ENCODE assay signal across 9 mouse cellular contexts in the genomic region with DNA sequence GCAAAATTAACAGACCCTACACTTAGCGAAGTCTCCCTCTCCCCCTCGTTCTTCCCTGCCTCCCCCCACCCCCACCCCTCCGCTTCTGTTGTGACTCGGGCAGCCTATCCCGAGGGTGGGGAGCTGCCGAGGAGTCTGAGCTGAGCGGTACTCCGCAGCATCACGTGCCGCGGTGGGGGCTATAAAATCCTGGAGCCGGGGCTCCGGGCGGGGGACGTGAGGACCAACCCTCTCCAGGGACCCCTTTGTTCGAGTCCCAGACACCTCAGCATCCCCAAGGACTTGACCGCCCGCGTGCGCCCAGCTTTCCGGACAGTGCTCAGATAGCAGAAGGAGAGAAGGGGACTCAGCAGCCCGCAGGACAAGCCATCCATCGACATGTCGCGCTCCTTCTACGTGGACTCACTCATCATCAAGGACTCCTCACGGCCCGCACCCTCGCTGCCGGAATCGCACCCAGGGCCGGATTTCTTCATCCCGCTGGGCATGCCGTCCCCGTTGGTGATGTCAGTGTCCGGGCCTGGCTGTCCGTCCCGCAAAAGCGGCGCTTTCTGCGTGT. TPM values are rescaled to one million over a fixed set of nuclear protein-coding genes. Genes with fewer than 3 reads are reported as not detected.
DNase-seq lines count a peak whose midpoint lies in the region; ATAC-seq and TF ChIP-seq lines count a peak whose summit lies in the region.
"Had no signal": no experiment of that assay in that cellular context is flagged by ENCODE, and none has a peak within 500 bp of the region (broad histone marks: within the 10 kb centered on the region; RNA-seq: fewer than 3 reads in every experiment).

A gene (plus strand): TSS at position 219 of the 559 bp plus-strand sequence.

- H3K9ac ChIP-seq in embryonic facial prominence, embryonic 13.5 days = peak within 1 kb of the TSS; percentile 27; the same call in 1 of the 2 replicates
- no peak within 1 kb of the TSS for H3K9ac ChIP-seq in intestine, embryonic 16.5 days (ENCODE audit: low read depth, low read length)
- H3K9ac ChIP-seq in neural tube, embryonic 15.5 days (replicated peaks) = no peak within 1 kb of the TSS
- no peak within 1 kb of the TSS for H3K9ac ChIP-seq in lung, postnatal 0 days (replicated peaks; ENCODE audit: low read depth)

- no peak for TF ChIP-seq EP300 in lung, postnatal 0 days (IDR thresholded peaks at IDR 0.05)

- ATAC-seq in embryonic facial prominence, embryonic 13.5 days (ENCODE audit: insufficient number of reproducible peaks, insufficient read depth, low FRiP score, low TSS enrichment, low read depth) = no peak
- 0 out of 2 replicates have a peak, but pooled peaks have one; percentile 16 for ATAC-seq in intestine, embryonic 16.5 days
- ATAC-seq in neural tube, embryonic 15.5 days (ENCODE audit: low FRiP score) = no peak
- ATAC-seq in lung, postnatal 0 days = no peak

- peaks cover 28% of the 10 kb centered on the region for H3K4me1 ChIP-seq in embryonic facial prominence, embryonic 13.5 days
- H3K4me1 ChIP-seq in intestine, embryonic 16.5 days (ENCODE audit: control insufficient read depth, insufficient read depth, low read length) = peaks cover 11% of the 10 kb centered on the region
- H3K4me1 ChIP-seq in neural tube, embryonic 15.5 days = peaks cover 37% of the 10 kb centered on the region
- peaks cover 4% of the 10 kb centered on the region; the same call in 1 of the 2 replicates for H3K4me1 ChIP-seq in lung, postnatal 0 days (ENCODE audit: insufficient read depth, low read depth, low read length)

- H3K27me3 ChIP-seq in embryonic facial prominence, embryonic 13.5 days = peaks cover 99% of the 10 kb centered on the region
- H3K27me3 ChIP-seq in intestine, embryonic 16.5 days (replicated peaks; ENCODE audit: control insufficient read depth, insufficient read depth, low read length) = peaks cover 92% of the 10 kb centered on the region
- peaks cover 96% of the 10 kb centered on the region for H3K27me3 ChIP-seq in neural tube, embryonic 15.5 days (replicated peaks)
- peaks cover 82% of the 10 kb centered on the region for H3K27me3 ChIP-seq in lung, postnatal 0 days (replicated peaks; ENCODE audit: insufficient read depth, low read length)

- H3K4me2 ChIP-seq in embryonic facial prominence, embryonic 13.5 days = peak within 1 kb of the TSS; percentile 56
- H3K4me2 ChIP-seq in intestine, embryonic 16.5 days (ENCODE audit: low read depth, low read length) = 0 out of 2 replicates have a peak within 1 kb of the TSS, but pooled peaks have one; percentile 22
- H3K4me2 ChIP-seq in neural tube, embryonic 15.5 days = peak within 1 kb of the TSS; percentile 64
- no peak within 1 kb of the TSS for H3K4me2 ChIP-seq in lung, postnatal 0 days (replicated peaks; ENCODE audit: low read depth, low read length)

- WGBS in embryonic facial prominence, embryonic 13.5 days = 1% methylated on average over 41 of the region's 41 CpGs
- under 1% methylated on average over 41 of the region's 41 CpGs for WGBS in intestine, embryonic 16.5 days
- WGBS in neural tube, embryonic 15.5 days = under 1% methylated on average over 41 of the region's 41 CpGs
- 2% methylated on average over 41 of the region's 41 CpGs for WGBS in lung, postnatal 0 days

- no peaks in the 10 kb centered on the region for H3K9me3 ChIP-seq in embryonic facial prominence, embryonic 13.5 days
- H3K9me3 ChIP-seq in intestine, embryonic 16.5 days (ENCODE audit: control insufficient read depth, low read length) = no peaks in the 10 kb centered on the region
- H3K9me3 ChIP-seq in neural tube, embryonic 15.5 days (replicated peaks) = no peaks in the 10 kb centered on the region
- no peaks in the 10 kb centered on the region for H3K9me3 ChIP-seq in lung, postnatal 0 days (ENCODE audit: low read length)

- H3K36me3 ChIP-seq in embryonic facial prominence, embryonic 13.5 days = no peaks in the 10 kb centered on the region
- H3K36me3 ChIP-seq in intestine, embryonic 16.5 days (ENCODE audit: control insufficient read depth, insufficient read depth, low read length) = no peaks in the 10 kb centered on the region
- no peaks in the 10 kb centered on the region for H3K36me3 ChIP-seq in neural tube, embryonic 15.5 days
- H3K36me3 ChIP-seq in lung, postnatal 0 days (ENCODE audit: insufficient read depth, low read length) = no peaks in the 10 kb centered on the region

- H3K27ac ChIP-seq in left cerebral cortex, adult 2 months = no peak within 1 kb of the TSS
- H3K27ac ChIP-seq in embryonic facial prominence, embryonic 13.5 days = no peak within 1 kb of the TSS
- H3K27ac ChIP-seq in intestine, embryonic 16.5 days (ENCODE audit: low read length) = no peak within 1 kb of the TSS
- H3K27ac ChIP-seq in neural tube, embryonic 15.5 days (replicated peaks) = no peak within 1 kb of the TSS
- no peak within 1 kb of the TSS for H3K27ac ChIP-seq in lung, postnatal 0 days (ENCODE audit: low read length)

- no peak for DNase-seq in left cerebral cortex, adult 2 months (ENCODE audit: extremely low spot score in 1 of 2, low spot score in 2 of 2)
- no peak for DNase-seq in left cerebral cortex, adult 18-20 months (ENCODE audit: low spot score in 2 of 2)
- no peak for DNase-seq in adrenal gland, adult 18-20 months (ENCODE audit: low spot score in 2 of 2)
- no peak for DNase-seq in adrenal gland, adult (ENCODE audit: inconsistent age in 2 of 2, low spot score in 1 of 2)
- no peak for DNase-seq in lung, postnatal 0 days (ENCODE audit: low spot score)
- DNase-seq: layer of hippocampus, postnatal 36 days had no signal

- intact Hi-C loops in left cerebral cortex, adult 2 months (cut with DNase I) = no loop called here

- peak within 1 kb of the TSS; percentile 23; the same call in 1 of the 2 replicates for H3K4me3 ChIP-seq in left cerebral cortex, adult 2 months
- H3K4me3 ChIP-seq in embryonic facial prominence, embryonic 13.5 days = peak within 1 kb of the TSS; percentile 33
- peak within 1 kb of the TSS; percentile 12; the same call in 1 of the 2 replicates for H3K4me3 ChIP-seq in intestine, embryonic 16.5 days (ENCODE audit: low read length)
- peak within 1 kb of the TSS; percentile 35 for H3K4me3 ChIP-seq in neural tube, embryonic 15.5 days (replicated peaks)
- H3K4me3 ChIP-seq in lung, postnatal 0 days (ENCODE audit: low read depth, low read length) = no peak within 1 kb of the TSS

- TF ChIP-seq CTCF in left cerebral cortex, adult 2 months (IDR thresholded peaks at IDR 0.05) = no peak
- no peak for TF ChIP-seq CTCF in lung, postnatal 0 days (IDR thresholded peaks at IDR 0.05)

RNA-seq across cellular contexts. Expression of the gene that starts here (rescaled TPM):
- total RNA-seq in left cerebral cortex, adult 2 months (2021) = under 1 TPM in 1 of 2 experiments, not detected in 1; 0.28 TPM
- under 1 TPM in 1 of 2 experiments, not detected in 1; 0.33 TPM for total RNA-seq in left cerebral cortex, adult 18-20 months (2021)
- polyA plus RNA-seq in embryonic facial prominence, embryonic 13.5 days (2015; fragmentation: Nextera tagmentation; extraction: Ambion mirVana) = not detected in 2 replicates
- not detected in 2 replicates for polyA plus RNA-seq in intestine, embryonic 16.5 days (2015; fragmentation: Nextera tagmentation; extraction: Ambion mirVana)
- polyA plus RNA-seq in neural tube, embryonic 15.5 days (2015; fragmentation: Nextera tagmentation; extraction: Ambion mirVana) = 0.20 TPM in 1 of 2 replicates, not detected in the other
- total RNA-seq in adrenal gland, adult 18-20 months (2021) = not detected
- not detected in 2 replicates for polyA plus RNA-seq in lung, postnatal 0 days (2015; fragmentation: Nextera tagmentation; extraction: Ambion mirVana)

Comparison
In these comparisons a context has a peak if more than half of its experiments do, and no peak if none do; other contexts are left out.
1. Peak in ATAC-seq, H3K4me3 ChIP-seq and H3K4me2 ChIP-seq in intestine, embryonic 16.5 days; RNA of the gene not detected or under 1 TPM.